8 mouse cellular contexts compared by ENCODE assay signal in the genomic region with DNA sequence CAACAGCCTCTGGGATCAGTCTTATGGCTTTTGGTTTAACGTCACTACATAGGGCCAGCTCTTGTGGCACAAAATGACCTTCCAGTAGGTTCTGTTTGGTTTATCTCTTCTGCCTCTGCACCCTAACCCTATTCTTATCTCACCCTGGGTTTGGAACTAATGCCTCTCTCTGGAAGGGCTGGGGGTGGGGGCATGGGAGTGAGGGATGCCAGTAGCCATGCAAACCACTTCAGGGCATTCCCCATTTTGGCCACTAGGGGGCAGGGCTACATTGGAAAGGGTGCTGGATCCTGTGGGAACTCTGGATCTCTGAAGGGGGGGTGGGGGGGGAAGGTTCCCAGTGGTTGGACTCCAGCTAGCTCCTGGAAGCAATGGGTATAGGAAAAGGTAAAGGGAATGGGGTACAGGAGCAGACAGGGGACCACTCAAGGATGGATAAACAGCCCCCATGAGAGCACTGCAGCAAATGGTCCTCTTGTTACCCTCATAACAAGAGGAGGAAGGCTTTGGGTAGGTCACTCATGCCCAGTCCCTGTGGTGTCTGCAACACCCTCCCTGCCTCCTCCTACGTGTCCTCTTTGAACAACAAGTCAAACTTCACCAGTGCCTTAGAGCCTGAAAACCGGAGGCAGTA. TPM values are rescaled to one million over a fixed set of nuclear protein-coding genes. Genes with fewer than 3 reads are reported as not detected.
A peak's percentile ranks its signal among the peaks of the same experiment; 100 is the strongest.
DNase-seq lines count a peak whose midpoint lies in the region; ATAC-seq and TF ChIP-seq lines count a peak whose summit lies in the region.

No protein-coding gene starts in this region.

- peak; percentile 36 for DNase-seq in MEL (ENCODE audit: low read depth, low spot score)
- DNase-seq in c-Kit-negative CD71-positive TER-119-positive erythroid progenitor cells, embryonic 14.5 days (ENCODE audit: low read depth, low spot score), result peak; percentile 20
- DNase-seq in forebrain, embryonic 11.5 days (ENCODE audit: low spot score), result peak; percentile 84
- DNase-seq in heart, postnatal 36 days, result peak; percentile 79 to 84
- DNase-seq in layer of hippocampus, adult 2 months (ENCODE audit: low spot score in 2 of 2), result peak; percentile 69 to 90
- peak; percentile 90 for DNase-seq in lung, postnatal 10 days
- DNase-seq in right cerebral cortex, adult 18-20 months, result peak; percentile 68

- no peak overlapping the region for H3K9ac ChIP-seq in MEL (ENCODE audit: control insufficient read depth, low read depth, low read length, poor library complexity, severe bottlenecking)
- no peak overlapping the region for H3K9ac ChIP-seq in forebrain, embryonic 11.5 days (ENCODE audit: low read length)

- H3K9me3 ChIP-seq in MEL (replicated peaks; ENCODE audit: insufficient read depth, low read length), result no peaks in the 10 kb centered on the region
- no peaks in the 10 kb centered on the region for H3K9me3 ChIP-seq in forebrain, embryonic 11.5 days (ENCODE audit: control insufficient read depth, low read length)

- no peaks in the 10 kb centered on the region for H3K4me1 ChIP-seq in MEL (ENCODE audit: control insufficient read depth in 1 of 2, insufficient read depth in 2 of 2, low read length in 2 of 2)
- H3K4me1 ChIP-seq in forebrain, embryonic 11.5 days (replicated peaks; ENCODE audit: control insufficient read depth, insufficient read depth, low read length), result no peaks in the 10 kb centered on the region

- no peak for TF ChIP-seq EP300 in MEL (IDR thresholded peaks at IDR 0.05; ENCODE audit: low read depth in 1 of 2, low read length in 2 of 2)

- peak; percentile 52 to 86 (median 57) for TF ChIP-seq CTCF in MEL (IDR thresholded peaks at IDR 0.05 in 2 of 3, conservative IDR thresholded peaks at IDR 0.05 in 1 of 3; ENCODE audit: control insufficient read depth in 1 of 3, insufficient read depth in 1 of 3, low read depth in 2 of 3, low read length in 3 of 3, poor library complexity in 1 of 3, severe bottlenecking in 1 of 3)
- peak; percentile 79 for TF ChIP-seq CTCF in layer of hippocampus, adult 2 months (conservative IDR thresholded peaks at IDR 0.05)

- no peak for ATAC-seq in forebrain, embryonic 11.5 days (replicated peaks; ENCODE audit: low FRiP score)
- ATAC-seq in inflammation-experienced regulatory T-cells, adult 6 months, result no peak

- TF ChIP-seq POLR2A in MEL (IDR thresholded peaks at IDR 0.05; ENCODE audit: control insufficient read depth in 1 of 2, insufficient read depth in 1 of 2, low read depth in 1 of 2, low read length in 2 of 2, poor library complexity in 1 of 2), result no peak

- no peaks in the 10 kb centered on the region for H3K36me3 ChIP-seq in MEL (ENCODE audit: control insufficient read depth in 1 of 2, insufficient read depth in 2 of 2, low read length in 2 of 2)
- H3K36me3 ChIP-seq in forebrain, embryonic 11.5 days (ENCODE audit: control insufficient read depth, insufficient read depth, low read length), result no peaks in the 10 kb centered on the region; the same call in 1 of the 2 replicates

- peak; percentile 30 for TF ChIP-seq RAD21 in MEL (IDR thresholded peaks at IDR 0.05; ENCODE audit: low read depth, low read length)

- no peaks in the 10 kb centered on the region for H3K27me3 ChIP-seq in MEL (ENCODE audit: control insufficient read depth in 1 of 2, insufficient read depth in 2 of 2, low read length in 2 of 2)
- no peaks in the 10 kb centered on the region for H3K27me3 ChIP-seq in forebrain, embryonic 11.5 days (ENCODE audit: control insufficient read depth, insufficient read depth, low read length)

- H3K4me3 ChIP-seq in MEL (ENCODE audit: control insufficient read depth in 1 of 2, insufficient read depth in 1 of 2, low read depth in 2 of 2, low read length in 2 of 2), result no peak overlapping the region
- no peak overlapping the region for H3K4me3 ChIP-seq in forebrain, embryonic 11.5 days (ENCODE audit: low read depth, low read length)
- H3K4me3 ChIP-seq in layer of hippocampus, adult 2 months, result no peak overlapping the region

- 80% methylated on average over 3 of the region's 3 CpGs for whole genome bisulfite sequencing in forebrain, embryonic 11.5 days

- H3K79me2 ChIP-seq in MEL (ENCODE audit: control insufficient read depth, insufficient read depth, low read length, poor library complexity), result no peaks in the 10 kb centered on the region

- H3K27ac ChIP-seq in MEL (ENCODE audit: control insufficient read depth, low read depth, low read length), result no peak overlapping the region
- no peak overlapping the region for H3K27ac ChIP-seq in forebrain, embryonic 11.5 days (ENCODE audit: low read depth, low read length)
- H3K27ac ChIP-seq in layer of hippocampus, adult 2 months, result no peak overlapping the region

- intact Hi-C loops in heart, postnatal 36 days (cut with DNase I), result loop anchor here (1.0 to 5.0 kb wide), 3 partner anchors 79 to 238 kb away; no protein-coding TSS in a partner anchor

- no peak overlapping the region for H3K4me2 ChIP-seq in forebrain, embryonic 11.5 days (ENCODE audit: low read depth, low read length, severe bottlenecking)

TF ChIP-seq in MEL, 35 proteins besides CTCF, POLR2A, EP300 and RAD21:
- TF ChIP-seq SMC3 (IDR thresholded peaks at IDR 0.05; ENCODE audit: low read depth, low read length), result peak; percentile 51
- TF ChIP-seq MXI1 (IDR thresholded peaks at IDR 0.05; ENCODE audit: low read depth, low read length), result no peak
- TF ChIP-seq E2F4 (IDR thresholded peaks at IDR 0.05; ENCODE audit: borderline replicate concordance, low read depth, low read length), result no peak
- TF ChIP-seq USF1 (IDR thresholded peaks at IDR 0.05; ENCODE audit: low read depth, low read length), result no peak
- TF ChIP-seq ZC3H11A (IDR thresholded peaks at IDR 0.05; ENCODE audit: low read depth, low read length), result 0 out of 2 replicates have a peak, but pooled peaks have one; percentile 19

RNA-seq across cellular contexts. Expression of a gene that starts 30.9 kb away (rescaled TPM):
- 27.4 and 29.2 TPM in 2 replicates for total RNA-seq in MEL (2012; rRNA removed)
- 10 to 100 TPM in 1 of 2 experiments, not detected in 1; 56.2 TPM for polyA plus RNA-seq in MEL (2012; ENCODE audit: insufficient read depth in 1 of 2, insufficient read length in 2 of 2, low read depth in 1 of 2, low replicate concordance in 2 of 2, missing spikeins in 1 of 2)
- polyA plus RNA-seq in forebrain, embryonic 11.5 days (2014; fragmentation: Nextera tagmentation; extraction: Ambion mirVana), result 200 and 204 TPM in 2 replicates
- 10 to 100 TPM; 30.6 to 33.2 TPM for total RNA-seq in heart, postnatal 36 days (2021)
- total RNA-seq in layer of hippocampus, adult 2 months (2021), result 100 to 1,000 TPM; 146 to 154 TPM
- 10 to 100 TPM; 40.0 to 46.3 (median 41.9) TPM for polyA plus RNA-seq in inflammation-experienced regulatory T-cells, adult 6 months (2017; shearing (Covaris generic))

Comparison
In these comparisons a context has a peak if more than half of its experiments do, and no peak if none do; other contexts are left out.
1. DNase-seq: peak in every context shown above with its lines; median percentile 90 in lung, postnatal 10 days; 84 in forebrain, embryonic 11.5 days; 82 in heart, postnatal 36 days; 80 in layer of hippocampus, adult 2 months; 68 in right cerebral cortex, adult 18-20 months; 36 in MEL; 20 in c-Kit-negative CD71-positive TER-119-positive erythroid progenitor cells, embryonic 14.5 days.